Mouse (Mus musculus) megakaryocyte, embryonic 14.5 days (primary cell): ENCODE data around the gene Kcne1.

ENCODE experiments used
- FLI1 ChIP-seq: IDR thresholded peaks from 2 replicates; pipeline ENCODE4 v1.6.1; 2012; ENCODE audit warnings: low read length, inconsistent platforms, mixed read lengths
- GATA1 ChIP-seq: IDR thresholded peaks from 3 replicates; pipeline ENCODE4 v1.6.1; 2012; ENCODE audit warnings: mixed read lengths, low read length, inconsistent platforms, borderline replicate concordance

DNA sequence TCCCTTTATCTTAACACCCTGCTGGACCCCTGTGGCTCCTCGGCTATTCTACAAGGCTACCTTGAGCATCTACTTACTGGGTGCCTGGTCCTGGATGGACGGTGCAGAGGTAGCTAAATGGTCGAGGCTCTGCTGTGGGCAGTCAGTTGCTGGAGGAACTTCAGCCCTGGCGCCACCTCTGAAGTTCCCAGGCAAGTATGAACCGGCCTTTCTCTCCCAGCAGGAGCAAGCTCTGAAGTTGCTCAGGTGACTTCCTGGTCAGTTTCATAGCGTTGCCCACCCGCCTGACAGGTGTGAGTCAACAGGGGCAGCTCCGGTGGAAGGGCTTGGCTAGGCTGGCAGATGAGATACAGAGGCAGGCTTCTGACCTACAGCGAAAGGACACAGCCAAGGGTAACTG is at the start of gene Kcne1:
- TF ChIP-seq GATA1: no peak
- no peak for TF ChIP-seq FLI1
